Mouse (Mus musculus): ENCODE results near the gene AI661453.

AI661453 gene

GRCm38 (mm10) chr17:47440359-47440890 lies 4.0 kb downstream of the AI661453 start:
- DNase-seq (ENCODE audit: low read depth, low spot score): no peak

DNA sequence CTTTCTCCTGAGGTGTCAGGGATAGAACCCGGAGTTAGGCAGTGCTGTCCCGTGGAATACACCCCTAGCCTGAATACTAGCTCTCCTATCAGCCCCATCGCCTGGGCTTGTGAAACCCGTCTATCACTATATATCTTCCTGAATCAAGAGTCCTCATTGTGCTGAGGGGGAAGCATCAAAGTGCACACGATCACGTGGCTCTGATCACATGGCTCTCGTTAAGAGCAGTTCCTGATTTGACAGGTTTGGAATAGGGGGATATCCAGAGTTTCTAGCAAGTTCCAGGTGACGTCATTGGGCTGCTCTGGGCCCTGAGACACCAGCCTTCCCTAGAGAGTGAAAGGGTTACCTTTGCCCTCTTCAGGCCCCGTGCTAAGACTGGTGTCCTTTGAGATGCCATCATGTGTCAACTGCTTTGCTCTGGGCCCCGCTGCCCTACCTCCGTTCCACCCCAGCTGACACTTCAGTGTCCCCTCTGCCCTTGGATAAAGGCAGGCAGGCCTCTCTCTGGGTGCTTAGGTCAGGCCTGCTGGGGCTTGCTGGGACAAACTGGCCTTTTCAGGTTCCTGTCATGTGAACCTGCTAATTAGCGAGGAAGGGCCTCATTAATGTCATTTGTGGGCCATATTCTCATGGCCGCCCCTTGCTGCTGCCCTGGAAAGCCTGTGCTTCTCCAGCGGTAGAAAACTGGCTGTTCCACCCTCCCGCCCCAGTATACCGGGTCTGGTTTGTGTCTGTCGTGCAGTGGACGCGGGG lies 5.1 kb downstream of the AI661453 start:
- DNase-seq (ENCODE audit: low read depth, low spot score): no peak

DNA sequence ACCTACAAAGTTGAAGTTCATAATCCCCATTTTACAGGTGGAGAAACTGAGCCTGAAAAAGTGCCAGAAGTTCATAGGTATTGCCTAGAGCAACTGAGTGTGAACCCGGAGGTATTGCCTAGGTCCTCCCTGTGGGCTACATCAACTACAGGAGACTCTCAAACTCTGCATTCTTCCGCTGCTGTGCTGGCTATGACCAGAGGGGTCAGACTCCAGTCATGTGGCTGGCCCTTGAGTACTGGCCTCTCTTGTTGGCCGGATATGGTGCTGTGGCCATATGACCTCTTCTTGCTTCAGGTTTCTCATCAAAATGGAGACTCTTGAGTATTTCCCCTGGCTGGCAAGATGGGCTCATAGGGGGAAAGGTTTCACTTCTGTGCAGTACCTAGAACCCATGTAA lies 5.9 kb downstream of the AI661453 start:
- no peak for DNase-seq (ENCODE audit: low read depth, low spot score)

GRCm38 (mm10) chr17:47444113-47444512 lies 7.7 kb downstream of the AI661453 start:
- no peak for DNase-seq (ENCODE audit: low read depth, low spot score)

GRCm38 (mm10) chr17:47445518-47445917 lies 9.1 kb downstream of the AI661453 start:
- DNase-seq (ENCODE audit: low read depth, low spot score): no peak

DNA sequence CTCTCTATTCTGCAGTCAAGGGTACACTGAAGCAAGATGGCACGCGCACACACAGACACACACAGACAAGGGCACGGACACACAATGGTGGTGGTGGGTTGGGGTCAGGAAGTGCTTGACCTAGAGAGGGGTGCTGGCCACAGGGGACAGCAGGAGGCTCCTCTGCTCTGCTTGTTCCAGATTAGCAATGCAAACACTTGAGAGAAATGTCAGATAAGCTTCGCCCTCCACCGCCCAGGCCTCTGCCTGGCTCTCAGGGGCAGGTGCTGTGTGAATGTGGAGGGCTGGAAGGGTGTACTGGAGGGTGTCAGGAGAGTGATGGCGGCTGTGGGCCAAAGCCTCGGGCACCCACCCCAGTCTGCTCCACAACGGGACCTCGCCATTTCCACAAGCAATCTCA lies 9.6 kb downstream of the AI661453 start:
- no peak for DNase-seq (ENCODE audit: low read depth, low spot score)

DNA sequence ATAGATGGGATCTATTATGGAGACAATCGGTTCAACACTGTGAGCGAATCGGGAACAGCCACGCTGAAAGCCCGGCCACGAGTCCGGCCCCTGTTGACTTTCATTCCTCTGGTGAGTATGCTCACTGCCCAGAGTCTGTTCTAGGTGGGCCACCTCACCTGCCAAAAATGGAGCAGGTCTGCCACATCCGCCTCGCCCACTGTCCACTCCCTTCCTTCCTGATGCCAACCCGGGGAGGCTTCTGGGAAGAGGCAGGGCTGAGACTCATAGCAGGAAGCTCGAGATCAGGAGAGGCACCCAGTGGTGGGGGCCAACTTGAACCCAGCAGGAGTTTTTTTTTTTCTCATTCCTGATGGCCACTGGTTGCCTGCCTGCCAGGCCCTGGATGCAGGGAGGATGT lies 10.1 kb downstream of the AI661453 start:
- no peak for DNase-seq (ENCODE audit: low read depth, low spot score)

- DNase-seq (ENCODE audit: low read depth, low spot score): no peak
Observed at GRCm38 (mm10) chr17:47448523-47449372, 12.3 kb downstream of the AI661453 start.

DNA sequence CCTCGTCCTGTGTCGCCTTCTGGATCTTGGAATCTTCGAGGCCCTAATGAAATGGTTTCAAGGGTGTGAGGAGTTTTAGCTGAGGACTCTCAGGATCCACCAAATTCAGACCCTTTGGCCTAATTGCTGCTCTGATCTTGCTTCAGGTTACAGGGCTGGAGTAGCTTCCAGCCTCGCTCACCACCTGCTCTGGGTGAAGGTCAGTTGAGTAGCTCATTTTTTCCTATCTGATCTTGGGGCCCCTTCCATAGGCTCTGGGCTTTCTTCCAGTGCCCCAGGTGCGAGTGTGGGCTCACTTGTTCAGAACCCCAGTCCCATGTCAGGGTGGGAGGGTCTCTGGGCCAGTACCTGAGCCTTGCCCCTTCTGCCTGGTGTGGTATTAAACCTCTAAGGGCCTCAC lies 13.0 kb downstream of the AI661453 start:
- DNase-seq (ENCODE audit: low read depth, low spot score): no peak

DNA sequence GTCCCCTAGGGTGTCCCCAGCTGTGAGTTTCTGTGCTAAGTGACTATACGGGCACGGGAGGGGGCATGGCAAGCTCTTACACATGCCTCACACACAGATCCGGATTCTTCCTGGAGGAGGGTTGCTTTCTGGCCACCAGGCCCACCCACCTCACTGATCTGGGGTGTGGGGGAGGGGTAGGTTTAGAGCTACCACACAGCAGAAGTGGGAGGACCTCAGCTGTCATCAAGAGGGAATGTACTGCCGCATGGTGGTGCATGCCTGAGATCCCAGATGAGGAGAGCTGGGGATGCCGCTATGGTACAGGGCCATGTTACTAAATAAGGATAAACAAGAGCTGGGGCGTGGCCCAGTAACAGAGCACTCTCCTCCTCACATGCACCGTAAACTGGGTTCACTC lies 13.8 kb downstream of the AI661453 start:
- DNase-seq (ENCODE audit: low read depth, low spot score): no peak

- DNase-seq (ENCODE audit: low read depth, low spot score): no peak
Observed at GRCm38 (mm10) chr17:47450880-47451565, 14.6 kb downstream of the AI661453 start.

DNA sequence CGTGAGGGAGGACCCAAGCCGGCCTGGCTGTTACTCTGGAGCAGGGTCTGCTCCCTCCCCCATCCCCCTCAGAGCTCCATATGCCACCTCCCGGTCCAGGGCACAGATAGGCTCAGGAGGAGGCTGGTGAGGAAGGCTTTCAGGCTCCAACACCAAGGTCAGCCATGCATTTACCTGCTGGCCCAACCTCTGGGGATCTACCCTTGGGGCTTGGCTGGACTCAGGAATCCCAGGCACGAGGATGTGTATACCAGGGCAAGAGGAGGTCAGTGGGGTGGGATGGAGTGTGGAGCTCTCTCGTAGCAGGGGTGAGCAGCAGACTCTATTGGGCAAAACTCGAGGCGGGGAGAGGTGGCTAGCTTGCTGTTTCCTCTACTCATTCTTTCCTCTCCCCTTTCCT lies 16.5 kb downstream of the AI661453 start:
- no peak for DNase-seq (ENCODE audit: low read depth, low spot score)

- DNase-seq (ENCODE audit: low read depth, low spot score): no peak
Observed at GRCm38 (mm10) chr17:47454675-47455074, 18.3 kb downstream of the AI661453 start.

- no peak for DNase-seq (ENCODE audit: low read depth, low spot score)
Observed at GRCm38 (mm10) chr17:47458310-47458709, 21.9 kb downstream of the AI661453 start.

GRCm38 (mm10) chr17:47458936-47459335 lies 22.5 kb downstream of the AI661453 start:
- DNase-seq (ENCODE audit: low read depth, low spot score): no peak

- no peak for DNase-seq (ENCODE audit: low read depth, low spot score)
Observed at GRCm38 (mm10) chr17:47459341-47459919, 23.0 kb downstream of the AI661453 start.

- no peak for DNase-seq (ENCODE audit: low read depth, low spot score)
Observed at GRCm38 (mm10) chr17:47461688-47462087, 25.3 kb downstream of the AI661453 start.

DNA sequence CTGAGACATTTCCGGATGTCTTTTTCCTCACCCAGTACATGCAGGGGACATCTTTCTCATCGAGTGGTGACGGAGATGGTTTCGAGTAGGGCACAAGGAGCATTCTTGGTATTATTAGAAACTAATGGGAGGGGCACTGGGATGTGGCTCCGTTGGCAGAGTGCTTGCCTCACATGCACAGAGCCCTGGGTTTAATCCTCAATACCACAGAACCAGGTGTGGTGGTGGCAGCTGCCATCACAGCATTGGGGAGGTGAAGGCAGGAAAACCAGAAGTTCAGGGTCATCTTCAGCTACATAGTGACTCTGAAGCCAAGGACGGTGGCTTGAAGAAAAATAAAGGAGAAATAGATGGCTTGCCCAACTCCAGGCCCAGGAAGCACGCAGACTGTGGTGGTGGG lies 25.8 kb downstream of the AI661453 start:
- no peak for DNase-seq (ENCODE audit: low read depth, low spot score)

DNA sequence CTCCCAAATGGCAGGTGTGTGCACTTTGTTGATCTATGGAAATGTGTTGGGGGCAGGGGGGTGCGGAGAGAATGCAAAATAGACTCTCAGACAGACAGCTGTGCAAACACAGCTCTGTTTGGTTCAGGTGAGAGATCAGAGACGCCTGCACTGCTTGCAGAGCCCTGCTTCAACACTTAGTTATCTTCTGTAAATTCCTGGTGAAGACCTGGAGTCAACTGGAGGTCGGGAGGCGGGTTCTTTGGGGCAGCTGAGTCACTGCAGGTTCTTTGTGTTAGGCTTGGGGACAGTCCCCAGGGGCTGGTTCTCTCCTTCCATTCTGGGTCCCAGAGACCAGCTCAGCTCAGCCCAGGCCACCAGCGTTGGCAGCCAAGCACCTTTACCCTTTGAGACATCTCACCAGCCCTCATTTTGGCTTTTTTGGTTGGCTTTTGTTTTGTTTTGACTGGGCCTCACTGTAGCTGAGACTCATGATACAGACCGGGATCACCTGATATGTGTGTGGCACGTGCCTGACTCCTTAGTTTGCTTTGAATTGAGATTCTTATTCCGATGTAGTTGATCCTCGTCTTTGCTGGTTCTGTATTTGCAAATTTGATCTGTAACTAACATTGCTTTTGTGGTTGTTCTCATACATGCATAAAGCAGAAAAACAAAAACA lies 26.4 kb downstream of the AI661453 start:
- no peak for DNase-seq (ENCODE audit: low read depth, low spot score)

- DNase-seq (ENCODE audit: low read depth, low spot score): no peak
Observed at GRCm38 (mm10) chr17:47464248-47464965, 28.0 kb downstream of the AI661453 start.

- no peak for DNase-seq (ENCODE audit: low read depth, low spot score)
Observed at GRCm38 (mm10) chr17:47465016-47465415, 28.6 kb downstream of the AI661453 start.
